Mouse (Mus musculus): Measurements from ENCODE around the gene Phf20. TPM values are rescaled to one million over a fixed set of nuclear protein-coding genes. Genes with fewer than 3 reads are reported as not detected.

The Phf20 gene
- polyA plus RNA-seq, 1 experiment from 2014 or later = 85.8 TPM

GRCm38 (mm10) chr2:156278226-156279017 is 82.2 kb downstream of the Phf20 start:
- 47% methylated on average over 4 of the region's 4 CpGs for WGBS
- no peak overlapping the region for H3K9ac ChIP-seq
- H3K9me3 ChIP-seq (replicated peaks) = no peaks in the 10 kb centered on the region
- H3K4me1 ChIP-seq = peaks cover 5% of the 10 kb centered on the region; the same call in 1 of the 2 replicates
- peak overlapping the region; percentile 66 for H3K27ac ChIP-seq (replicated peaks)
- peak; percentile 77 for ATAC-seq (ENCODE audit: insufficient number of reproducible peaks, low FRiP score, low TSS enrichment, low read depth)
- peaks cover 26% of the 10 kb centered on the region for H3K36me3 ChIP-seq
- H3K4me2 ChIP-seq (replicated peaks) = no peak overlapping the region
- no peaks in the 10 kb centered on the region for H3K27me3 ChIP-seq
- no peak overlapping the region for H3K4me3 ChIP-seq (replicated peaks)

- ATAC-seq (ENCODE audit: insufficient number of reproducible peaks, low FRiP score, low TSS enrichment, low read depth) = no peak
- Histone ChIP-seq H3K27me3 (no peaks in the 10 kb centered on the region), H3K27ac (replicated peaks) (no peak overlapping the region), H3K36me3 (peaks cover 28% of the 10 kb centered on the region; the same call in 1 of the 2 replicates), H3K4me1 (peaks cover 5% of the 10 kb centered on the region; the same call in 1 of the 2 replicates), H3K9me3 (replicated peaks) (no peaks in the 10 kb centered on the region), H3K9ac (no peak overlapping the region), H3K4me3 (replicated peaks) (no peak overlapping the region), H3K4me2 (replicated peaks) (no peak overlapping the region)
- 83% methylated on average over 4 of the region's 4 CpGs for WGBS
Measured at GRCm38 (mm10) chr2:156281227-156281626, 85.0 kb downstream of the Phf20 start.

DNA sequence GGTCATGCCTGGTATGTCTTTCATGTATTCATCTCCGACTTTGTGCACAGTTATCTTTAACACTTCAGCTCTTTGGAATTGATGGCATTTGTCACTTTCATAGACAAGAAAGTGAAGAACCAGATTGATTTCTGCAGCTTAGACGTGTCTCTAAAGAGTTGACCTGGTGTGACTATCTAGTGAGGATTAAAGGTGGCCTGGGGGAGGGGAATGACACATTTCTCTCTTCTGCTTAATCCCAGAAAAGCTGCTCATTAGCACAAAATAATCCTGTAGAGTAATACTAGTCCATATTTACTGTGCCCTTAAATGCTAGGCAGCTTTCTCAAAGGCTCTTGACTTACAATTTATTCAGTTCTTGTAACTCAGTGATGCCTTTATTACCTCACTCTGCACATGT is 88.9 kb downstream of the Phf20 start:
- H3K27ac ChIP-seq (replicated peaks) = no peak overlapping the region
- no peaks in the 10 kb centered on the region for H3K4me1 ChIP-seq
- no peaks in the 10 kb centered on the region for H3K9me3 ChIP-seq (replicated peaks)
- H3K27me3 ChIP-seq = no peaks in the 10 kb centered on the region
- ATAC-seq (ENCODE audit: insufficient number of reproducible peaks, low FRiP score, low TSS enrichment, low read depth) = no peak
- no peak overlapping the region for H3K4me3 ChIP-seq (replicated peaks)
- H3K9ac ChIP-seq = no peak overlapping the region
- peaks cover 40% of the 10 kb centered on the region for H3K36me3 ChIP-seq
- no peak overlapping the region for H3K4me2 ChIP-seq (replicated peaks)
- 73% methylated on average over 2 of the region's 2 CpGs for WGBS

- H3K4me2 ChIP-seq (replicated peaks) = no peak overlapping the region
- no peak overlapping the region for H3K27ac ChIP-seq (replicated peaks)
- H3K4me3 ChIP-seq (replicated peaks) = no peak overlapping the region
- peaks cover 53% of the 10 kb centered on the region for H3K36me3 ChIP-seq
- no peaks in the 10 kb centered on the region for H3K9me3 ChIP-seq (replicated peaks)
- H3K4me1 ChIP-seq = no peaks in the 10 kb centered on the region
- WGBS = 95% methylated on average over 4 of the region's 4 CpGs
- no peaks in the 10 kb centered on the region for H3K27me3 ChIP-seq
- H3K9ac ChIP-seq = no peak overlapping the region
- no peak for ATAC-seq (ENCODE audit: insufficient number of reproducible peaks, low FRiP score, low TSS enrichment, low read depth)
Measured at GRCm38 (mm10) chr2:156286733-156287132, 90.5 kb downstream of the Phf20 start.

DNA sequence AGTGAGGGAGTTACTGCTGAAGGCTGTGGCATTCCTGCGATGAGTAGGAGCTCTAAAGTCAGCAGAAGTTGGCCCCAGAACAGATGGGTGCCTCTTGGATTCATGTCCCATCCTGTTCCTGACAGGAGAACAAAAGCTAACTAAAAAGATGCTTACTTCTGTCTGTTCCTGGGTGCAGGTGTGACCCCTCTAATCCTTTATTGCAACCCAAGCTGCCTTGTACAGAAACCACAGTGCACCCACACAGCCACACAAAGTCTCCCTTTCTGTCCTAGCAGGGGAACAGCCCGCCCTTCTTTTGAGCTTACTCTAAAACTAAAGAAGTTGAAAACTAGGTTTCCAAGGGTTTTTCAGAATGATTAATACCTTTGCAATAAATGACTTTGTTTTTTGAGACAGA is 92.0 kb downstream of the Phf20 start:
- Histone ChIP-seq H3K4me1 (no peaks in the 10 kb centered on the region), H3K36me3 (peaks cover 53% of the 10 kb centered on the region), H3K4me2 (replicated peaks) (no peak overlapping the region), H3K27ac (replicated peaks) (no peak overlapping the region), H3K9me3 (replicated peaks) (no peaks in the 10 kb centered on the region), H3K27me3 (no peaks in the 10 kb centered on the region), H3K4me3 (replicated peaks) (no peak overlapping the region), H3K9ac (no peak overlapping the region)
- 70% methylated on average over 2 of the region's 2 CpGs for WGBS
- no peak for ATAC-seq (ENCODE audit: insufficient number of reproducible peaks, low FRiP score, low TSS enrichment, low read depth)

- Histone ChIP-seq H3K27ac (replicated peaks) (no peak overlapping the region), H3K27me3 (no peaks in the 10 kb centered on the region), H3K4me3 (replicated peaks) (no peak overlapping the region), H3K9me3 (replicated peaks) (no peaks in the 10 kb centered on the region), H3K4me2 (replicated peaks) (no peak overlapping the region), H3K36me3 (peaks cover 62% of the 10 kb centered on the region), H3K9ac (no peak overlapping the region), H3K4me1 (no peaks in the 10 kb centered on the region)
- ATAC-seq (ENCODE audit: insufficient number of reproducible peaks, low FRiP score, low TSS enrichment, low read depth) = no peak
- 91% methylated on average over 2 of the region's 2 CpGs for WGBS
Measured at GRCm38 (mm10) chr2:156289552-156290160, 93.4 kb downstream of the Phf20 start.

- Histone ChIP-seq H3K9me3 (replicated peaks) (no peaks in the 10 kb centered on the region), H3K36me3 (peaks cover 69% of the 10 kb centered on the region), H3K9ac (no peak overlapping the region), H3K4me2 (replicated peaks) (no peak overlapping the region), H3K4me3 (replicated peaks) (no peak overlapping the region), H3K27ac (replicated peaks) (no peak overlapping the region), H3K4me1 (no peaks in the 10 kb centered on the region), H3K27me3 (no peaks in the 10 kb centered on the region)
- ATAC-seq (ENCODE audit: insufficient number of reproducible peaks, low FRiP score, low TSS enrichment, low read depth) = no peak
- 80% methylated on average over 1 of the region's 1 CpGs for WGBS
Measured at GRCm38 (mm10) chr2:156291998-156292397, 95.7 kb downstream of the Phf20 start.

DNA sequence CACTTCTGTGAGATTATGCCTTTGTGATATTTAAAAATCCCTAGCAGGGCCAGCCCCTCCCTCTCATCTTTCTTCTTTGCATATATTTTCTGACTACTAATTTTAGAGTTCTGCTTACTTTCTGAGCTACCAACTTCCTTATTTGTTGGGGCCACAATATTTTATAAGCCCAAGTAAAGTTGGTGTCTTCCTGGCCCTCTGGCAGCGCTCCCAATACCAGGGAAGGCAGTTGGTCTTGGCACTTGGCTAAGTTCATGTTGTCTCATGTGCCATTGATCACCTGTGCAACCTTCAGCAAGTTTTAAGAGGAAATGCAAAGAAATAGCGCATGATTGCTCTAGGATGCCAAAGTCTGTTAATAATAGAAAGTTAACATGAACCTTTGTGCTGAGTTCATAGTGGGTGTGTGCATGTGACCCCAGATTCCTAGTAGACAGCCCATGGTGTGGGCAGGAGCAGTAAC is 99.4 kb downstream of the Phf20 start:
- H3K36me3 ChIP-seq = peaks cover 73% of the 10 kb centered on the region
- 95% methylated on average over 2 of the region's 2 CpGs for WGBS
- no peak for ATAC-seq (ENCODE audit: insufficient number of reproducible peaks, low FRiP score, low TSS enrichment, low read depth)

DNA sequence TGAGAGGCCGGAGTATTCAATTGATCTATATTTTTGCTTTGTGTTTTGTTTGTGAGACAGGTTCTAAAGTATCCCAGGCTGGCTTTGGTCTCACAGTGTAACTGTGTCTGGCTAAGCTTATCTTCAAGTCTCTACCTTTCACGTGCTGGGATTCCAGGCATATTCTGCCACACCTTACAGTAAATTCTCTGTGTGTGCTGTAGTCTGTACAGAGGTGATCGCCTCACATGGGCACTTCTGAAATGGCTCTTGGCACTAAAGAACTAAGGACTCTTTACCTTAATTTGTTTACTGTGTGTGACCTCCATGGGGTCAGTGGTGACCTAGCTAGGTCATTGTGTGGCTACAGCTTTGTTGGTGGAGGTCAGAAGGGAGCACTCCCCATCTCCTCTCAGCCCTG is 99.9 kb downstream of the Phf20 start:
- Histone ChIP-seq H3K27ac (replicated peaks) (no peak overlapping the region), H3K4me1 (no peaks in the 10 kb centered on the region), H3K36me3 (peaks cover 74% of the 10 kb centered on the region), H3K4me2 (replicated peaks) (no peak overlapping the region), H3K9ac (no peak overlapping the region), H3K4me3 (replicated peaks) (no peak overlapping the region), H3K9me3 (replicated peaks) (no peaks in the 10 kb centered on the region), H3K27me3 (no peaks in the 10 kb centered on the region)
- 94% methylated on average over 3 of the region's 3 CpGs for WGBS
- no peak for ATAC-seq (ENCODE audit: insufficient number of reproducible peaks, low FRiP score, low TSS enrichment, low read depth)

More for the DNA sequence above, 99.4 kb downstream of the Phf20 start:
- no peak overlapping the region for H3K4me2 ChIP-seq (replicated peaks)
- no peak overlapping the region for H3K27ac ChIP-seq (replicated peaks)
- H3K4me3 ChIP-seq (replicated peaks) = no peak overlapping the region
- no peaks in the 10 kb centered on the region for H3K9me3 ChIP-seq (replicated peaks)
- no peaks in the 10 kb centered on the region for H3K4me1 ChIP-seq
- no peak overlapping the region for H3K9ac ChIP-seq
- H3K27me3 ChIP-seq = no peaks in the 10 kb centered on the region

DNA sequence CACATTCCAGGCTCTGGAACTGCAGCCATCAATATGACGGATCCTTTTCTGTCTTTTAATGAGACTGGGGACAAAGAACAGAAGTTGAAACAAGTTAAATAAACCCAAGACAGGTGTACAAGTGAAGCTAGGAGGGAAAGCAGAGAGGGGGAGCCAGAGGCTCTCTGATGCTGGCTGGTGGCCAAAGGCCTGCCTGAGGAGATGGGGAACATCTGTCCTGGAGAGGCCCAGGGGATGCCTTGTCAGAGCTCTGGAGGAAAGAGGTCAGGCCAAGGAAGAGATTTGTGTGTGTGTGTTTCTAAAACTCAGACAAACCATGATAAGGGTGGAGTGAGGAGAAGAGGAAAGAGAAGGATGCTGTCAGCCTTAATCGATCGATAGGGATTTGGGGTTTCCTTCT is 101.4 kb downstream of the Phf20 start:
- 63% methylated on average over 3 of the region's 3 CpGs for WGBS
- Histone ChIP-seq H3K4me1 (no peaks in the 10 kb centered on the region), H3K9me3 (replicated peaks) (no peaks in the 10 kb centered on the region), H3K4me3 (replicated peaks) (no peak overlapping the region), H3K36me3 (peaks cover 76% of the 10 kb centered on the region), H3K27me3 (no peaks in the 10 kb centered on the region), H3K4me2 (replicated peaks) (no peak overlapping the region), H3K27ac (replicated peaks) (no peak overlapping the region), H3K9ac (no peak overlapping the region)
- no peak for ATAC-seq (ENCODE audit: insufficient number of reproducible peaks, low FRiP score, low TSS enrichment, low read depth)

DNA sequence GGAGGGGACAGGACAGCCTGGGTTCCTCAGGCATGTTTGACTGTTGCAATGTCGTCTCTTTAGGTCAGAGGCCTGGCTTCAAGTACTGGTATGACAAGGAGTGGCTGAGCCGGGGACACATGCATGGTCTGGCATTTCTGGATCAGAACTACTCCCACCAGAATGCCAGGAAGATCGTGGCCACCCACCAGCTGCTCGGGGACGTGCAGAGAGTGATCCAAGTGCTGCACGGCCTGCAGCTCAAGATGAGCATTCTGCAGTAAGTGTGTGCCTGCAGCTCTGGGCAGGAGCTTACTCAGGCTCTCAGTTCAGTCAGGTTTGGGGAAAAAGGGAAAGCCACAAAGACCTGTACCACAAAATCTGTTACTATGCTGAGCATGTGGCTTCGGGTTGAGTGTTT is 102.2 kb downstream of the Phf20 start:
- H3K9me3 ChIP-seq (replicated peaks) = no peaks in the 10 kb centered on the region
- H3K36me3 ChIP-seq = peaks cover 72% of the 10 kb centered on the region
- no peak overlapping the region for H3K27ac ChIP-seq (replicated peaks)
- no peak overlapping the region for H3K4me3 ChIP-seq (replicated peaks)
- H3K27me3 ChIP-seq = no peaks in the 10 kb centered on the region
- 79% methylated on average over 7 of the region's 7 CpGs for WGBS
- no peak overlapping the region for H3K4me2 ChIP-seq (replicated peaks)
- no peak overlapping the region for H3K9ac ChIP-seq
- no peak for ATAC-seq (ENCODE audit: insufficient number of reproducible peaks, low FRiP score, low TSS enrichment, low read depth)
- H3K4me1 ChIP-seq = no peaks in the 10 kb centered on the region

All from embryonic facial prominence, embryonic 15.5 days (tissue).